Mouse (Mus musculus) gastrocnemius, postnatal 4 days (tissue): ENCODE results near the gene Klf5. TPM values are rescaled to one million over a fixed set of nuclear protein-coding genes. Genes with fewer than 3 reads are reported as not detected.
A peak's percentile ranks its signal among the peaks of the same experiment; 100 is the strongest.

Source experiments
- DNase-seq, 2 experiments: peaks; one replicate each; pipeline ENCODE4 v3.0.0; 2021 to 2022; ENCODE audit warnings: low spot score in 2 of 2, mixed read lengths in 2 of 2
- long read RNA-seq, 2 experiments: library from polyadenylated mRNA; stranded (forward); transcript quantifications; one replicate each; pipeline ENCODE4 v2.0.0; 2021
- total RNA-seq, 2 experiments: library from RNA; stranded (reverse); gene quantifications; 2 replicates each; pipeline ENCODE4 v1.2.3; 2021

The Klf5 gene
- total RNA-seq = 10 to 100 TPM; 20.0 to 23.8 TPM
- long read RNA-seq, experiment 1, transcript Klf5-201 (4 exons, 3,352 nt) = major isoform, 53 of 58 reads
- long read RNA-seq, experiment 1, partial matches to known transcripts = 1 of 58 reads
- long read RNA-seq, experiment 1, other reads (novel, unspliced or antisense) = 4 of 58 reads
- long read RNA-seq, experiment 2, transcript Klf5-201 (4 exons, 3,352 nt) = major isoform, 45 of 50 reads
- long read RNA-seq, experiment 2, partial matches to known transcripts = 2 of 50 reads
- long read RNA-seq, experiment 2, other reads (novel, unspliced or antisense) = 2 of 50 reads

DNA sequence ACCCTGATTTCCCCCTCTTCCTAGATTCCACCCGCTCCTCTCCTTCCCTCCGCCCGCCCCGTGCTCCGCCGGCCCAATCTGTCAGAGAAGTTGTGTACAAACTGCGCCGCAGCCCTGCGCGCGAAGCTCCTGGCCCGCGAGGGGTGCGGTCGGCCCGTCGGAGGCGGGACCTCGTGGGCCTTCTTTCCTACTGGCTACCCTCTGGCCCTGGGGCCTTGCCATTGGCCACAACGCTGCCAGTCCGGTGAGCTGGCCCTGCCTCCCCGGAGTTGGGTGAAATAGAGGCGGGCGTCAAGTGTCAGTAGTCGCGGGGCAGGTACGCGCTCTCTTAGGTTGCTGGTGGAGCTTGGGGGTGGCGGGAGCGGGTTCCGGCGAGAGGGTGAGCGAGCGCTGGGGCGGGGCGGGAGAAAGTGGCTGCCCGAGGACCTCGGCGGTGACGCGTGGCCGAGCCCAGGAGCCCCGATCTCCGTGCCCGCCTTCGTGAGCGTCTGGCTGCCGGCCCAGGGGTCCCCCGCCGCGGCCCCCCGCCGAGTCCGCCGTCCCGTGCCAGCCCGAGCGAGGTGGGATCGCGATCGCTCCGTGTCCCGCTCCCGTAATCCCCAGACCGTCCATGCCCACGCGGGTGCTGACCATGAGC, at the start of gene Klf5:
Gene Klf5, plus strand, starts transcription at position 307 of the 637 bp plus-strand sequence.
- DNase-seq = peak; percentile 90 to 92

DNA sequence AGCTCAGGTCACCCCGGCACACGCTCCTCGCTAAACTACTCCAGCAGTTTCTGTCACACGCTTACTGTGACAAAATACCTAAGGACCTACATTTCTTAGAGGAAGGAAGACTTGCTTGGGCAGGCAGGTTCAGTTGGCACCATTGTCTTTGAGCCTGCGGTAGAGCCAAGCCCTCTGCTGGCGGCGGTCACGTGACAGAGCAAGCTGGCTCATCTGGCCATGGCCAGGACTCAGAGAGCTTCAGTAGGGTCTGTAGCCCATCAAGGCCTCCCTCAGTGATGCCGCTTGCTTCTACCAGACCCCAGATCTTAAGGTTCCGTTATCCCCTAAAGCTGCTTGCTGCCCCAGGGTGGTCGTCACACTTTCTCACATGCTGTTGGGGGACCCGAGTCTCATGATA, 36.5 kb upstream of the Klf5 start:
- DNase-seq = no peak

DNA sequence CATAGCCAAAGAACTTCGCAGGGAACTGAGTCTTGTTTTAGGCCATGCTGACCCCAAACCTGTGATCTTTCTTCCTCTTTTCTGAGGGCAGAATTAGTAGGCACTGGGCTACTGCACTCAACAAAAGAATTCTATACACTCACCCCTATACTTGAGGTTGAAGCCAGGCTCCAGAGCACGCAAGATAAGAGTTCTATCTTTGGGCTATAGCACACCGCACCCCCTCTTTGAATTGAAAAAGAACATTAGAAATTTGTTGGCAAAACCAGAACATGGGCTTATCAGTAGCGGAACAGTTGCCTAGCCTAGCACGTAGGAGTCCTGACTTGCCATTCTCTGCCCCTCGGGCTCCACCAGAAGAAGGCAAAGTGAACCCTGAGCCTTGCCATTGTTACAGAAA, 34.7 kb upstream of the Klf5 start:
- DNase-seq = no peak

DNA sequence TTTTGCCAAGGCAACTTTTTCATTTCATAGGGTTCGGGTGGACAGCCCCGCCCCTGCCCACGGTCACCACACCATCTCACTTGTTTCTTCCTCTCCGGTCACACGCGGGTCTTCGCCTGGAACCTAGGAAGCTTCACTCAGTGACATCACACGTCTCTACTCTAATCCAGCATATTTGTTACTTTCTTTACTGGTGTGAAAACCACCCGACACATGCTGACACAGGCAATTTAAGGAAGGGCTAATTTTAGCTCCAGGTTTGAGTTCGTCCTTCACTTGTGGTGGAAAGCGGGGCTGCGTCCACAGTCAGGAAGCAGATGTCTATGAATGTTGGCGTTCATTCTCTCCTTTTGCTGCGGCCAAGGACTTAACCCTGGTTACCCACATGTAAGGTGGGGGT, 32.7 kb upstream of the Klf5 start:
- DNase-seq = no peak

DNA sequence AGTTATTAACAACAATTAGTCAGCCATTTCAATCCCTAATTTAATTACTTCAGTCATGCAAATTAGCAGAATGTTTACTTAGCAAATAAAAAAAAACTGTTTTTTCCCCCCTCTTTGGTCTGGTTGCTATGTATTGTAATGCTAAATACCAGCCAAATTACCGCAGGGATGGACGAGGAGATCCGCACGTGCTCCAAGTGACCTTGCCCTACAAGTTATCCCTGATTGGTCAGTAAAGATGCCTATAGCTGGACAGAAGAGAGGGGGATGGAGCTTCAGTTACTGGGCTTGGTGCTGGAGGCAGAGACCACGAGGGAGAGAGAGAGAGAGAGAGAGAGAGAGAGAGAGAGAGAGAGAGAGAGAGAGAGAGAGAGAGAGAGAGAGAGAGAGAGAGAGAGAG, 31.7 kb upstream of the Klf5 start:
- no peak for DNase-seq

DNA sequence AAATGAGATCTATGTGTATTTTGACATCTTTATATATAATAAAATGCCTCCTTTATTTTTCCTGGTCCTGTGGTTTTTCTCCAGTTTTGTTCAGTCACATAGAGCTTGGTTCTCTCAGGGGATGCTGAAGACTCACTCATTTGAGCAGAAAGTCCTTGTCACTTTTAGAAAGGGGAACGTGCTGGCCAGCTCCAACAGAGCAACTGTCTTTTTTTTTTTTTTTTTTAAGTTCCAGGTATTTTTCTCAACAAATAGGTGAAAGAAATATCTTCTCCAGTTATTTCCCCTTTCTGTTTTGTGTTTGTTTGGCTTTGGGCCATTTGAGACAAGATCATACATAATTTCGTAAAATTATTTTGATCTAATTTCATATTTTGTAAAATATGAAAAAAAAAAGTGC, 24.4 kb upstream of the Klf5 start:
- no peak for DNase-seq

DNA sequence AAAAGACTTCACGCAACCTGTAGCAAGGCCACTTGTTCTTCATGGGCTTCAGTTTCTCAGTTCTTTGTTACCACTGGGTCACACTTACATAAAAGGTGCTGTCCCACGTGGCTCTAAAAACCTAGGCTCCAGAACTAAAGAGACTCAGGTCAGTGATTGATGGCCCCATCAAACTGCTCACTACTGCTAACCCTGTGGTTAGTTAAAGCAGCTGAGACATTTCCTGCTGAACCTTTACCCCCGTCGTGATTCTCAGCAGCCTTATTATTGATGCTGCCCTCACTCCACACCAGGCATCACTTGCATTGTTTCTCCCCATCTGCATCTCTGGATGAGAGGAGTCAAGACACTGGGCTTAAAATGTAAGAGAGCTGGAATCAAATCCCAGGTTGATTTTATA, 22.7 kb upstream of the Klf5 start:
- no peak for DNase-seq

DNA sequence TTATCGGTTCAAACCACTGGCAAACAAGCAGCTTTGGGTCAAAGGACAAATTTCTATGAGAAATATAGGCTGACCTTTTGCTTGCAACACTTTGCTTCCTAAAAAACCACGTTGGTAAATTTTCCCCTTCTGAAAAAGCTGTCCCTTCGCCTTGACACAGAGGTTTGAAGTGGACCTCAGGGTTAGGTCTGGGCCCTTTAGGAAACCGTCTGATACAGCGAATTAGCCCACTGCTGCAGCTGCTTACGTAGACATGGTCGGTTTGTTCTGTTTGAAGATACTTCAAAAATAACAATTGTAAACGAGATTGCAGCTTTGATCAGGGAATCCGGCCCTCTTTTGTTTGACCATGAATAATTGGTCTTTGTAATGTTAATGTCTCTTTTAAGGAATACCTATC, 20.2 kb upstream of the Klf5 start:
- DNase-seq = no peak

DNA sequence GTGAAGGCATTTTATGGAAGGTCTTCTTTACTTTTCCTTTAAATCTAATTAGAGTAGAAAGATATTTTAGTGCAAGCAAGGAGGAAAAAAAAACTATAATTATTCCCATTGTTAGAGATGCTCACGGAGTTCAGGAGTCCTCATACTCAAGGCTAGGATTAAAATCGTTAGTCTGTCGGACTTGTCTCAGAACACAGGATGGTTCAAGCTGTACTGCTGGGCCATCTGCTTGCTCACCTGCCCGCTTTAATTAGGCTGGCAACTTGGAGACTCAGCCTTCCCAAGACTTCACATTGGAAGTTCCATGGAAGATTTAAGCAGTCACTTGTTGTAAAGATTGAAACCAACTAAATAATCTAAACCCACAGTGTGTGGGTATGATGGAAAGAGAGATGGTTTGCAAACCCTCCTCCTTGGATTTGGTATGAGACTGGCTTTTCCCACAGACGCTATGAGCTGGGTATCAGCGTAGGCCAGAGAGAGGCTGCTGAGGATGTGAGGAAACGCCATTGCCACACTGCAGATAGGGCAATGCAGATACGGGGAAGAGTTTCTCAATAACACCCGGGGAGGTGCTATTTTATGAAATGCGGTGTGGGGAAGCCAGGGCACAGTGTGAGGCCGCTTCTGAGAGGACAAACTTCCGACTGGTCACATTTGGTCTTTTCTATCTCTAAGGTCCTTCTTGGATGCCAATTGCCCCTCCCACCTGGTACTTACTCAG, 19.6 kb upstream of the Klf5 start:
- DNase-seq = no peak

DNA sequence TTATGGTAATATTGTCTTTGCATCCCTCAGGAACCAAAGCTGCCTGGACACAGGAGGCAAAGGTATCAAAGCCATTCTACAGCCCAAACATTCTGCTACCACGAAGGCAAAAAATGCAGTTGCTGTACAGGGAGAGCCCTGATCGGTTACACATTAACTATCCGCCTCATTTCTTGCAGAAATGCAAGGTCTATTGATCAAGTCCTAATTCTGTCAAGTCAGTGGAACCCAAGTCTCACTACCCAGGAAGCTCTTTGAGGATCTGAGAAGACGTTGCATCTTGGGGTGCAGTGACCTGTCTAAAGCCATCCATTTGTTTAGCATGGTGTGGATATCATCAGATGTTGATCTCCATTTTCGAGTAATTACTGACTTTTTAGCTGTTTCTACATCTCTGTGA, 18.1 kb upstream of the Klf5 start:
- no peak for DNase-seq

DNA sequence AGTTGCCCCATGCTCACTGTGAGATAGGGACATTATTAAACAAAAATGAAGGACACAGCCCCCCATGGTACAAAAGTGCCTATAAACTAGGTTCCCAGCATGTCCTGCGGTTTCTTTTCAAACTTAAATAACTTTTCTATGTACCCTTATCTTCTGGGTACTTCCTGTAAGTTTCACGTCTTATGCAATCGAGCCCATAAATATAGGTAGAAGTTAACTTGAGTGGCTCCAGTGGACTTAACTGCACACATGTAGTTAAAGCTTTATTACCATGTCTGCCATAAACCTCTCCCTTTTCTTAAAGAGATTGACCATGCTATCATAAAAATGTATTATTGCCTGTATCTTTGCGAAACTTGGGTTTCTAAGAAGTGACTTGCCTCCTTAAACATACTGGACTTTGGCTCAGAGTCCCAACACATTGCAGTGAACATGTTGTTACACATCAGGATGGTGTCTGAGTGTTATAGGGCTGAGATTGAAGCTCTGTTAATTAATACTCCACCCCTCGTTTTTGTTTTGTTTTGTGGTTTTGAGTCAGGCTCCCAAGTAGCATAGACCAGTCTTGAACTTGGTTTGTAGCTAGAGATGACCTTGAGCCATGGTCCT, 17.6 kb upstream of the Klf5 start:
- DNase-seq = no peak

DNA sequence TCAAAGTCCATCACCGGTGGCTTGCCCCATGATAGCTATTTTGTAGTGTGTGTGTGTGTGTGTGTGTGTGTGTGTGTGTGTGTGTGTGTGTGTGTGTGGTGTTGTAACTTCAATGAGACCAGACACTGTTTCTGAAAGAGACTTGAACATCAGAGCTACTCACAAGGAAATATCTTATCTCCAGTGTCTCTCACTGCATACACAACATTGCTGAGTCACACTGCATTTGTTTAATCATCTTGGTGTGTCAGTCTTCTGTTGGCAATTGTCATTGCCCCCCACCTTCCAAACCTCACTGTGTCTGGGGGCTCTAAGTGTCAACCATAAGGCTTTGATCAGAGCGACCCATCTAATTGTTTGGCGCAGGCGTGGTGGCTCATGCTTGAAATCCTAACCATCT, 13.0 kb upstream of the Klf5 start:
- DNase-seq = no peak

DNA sequence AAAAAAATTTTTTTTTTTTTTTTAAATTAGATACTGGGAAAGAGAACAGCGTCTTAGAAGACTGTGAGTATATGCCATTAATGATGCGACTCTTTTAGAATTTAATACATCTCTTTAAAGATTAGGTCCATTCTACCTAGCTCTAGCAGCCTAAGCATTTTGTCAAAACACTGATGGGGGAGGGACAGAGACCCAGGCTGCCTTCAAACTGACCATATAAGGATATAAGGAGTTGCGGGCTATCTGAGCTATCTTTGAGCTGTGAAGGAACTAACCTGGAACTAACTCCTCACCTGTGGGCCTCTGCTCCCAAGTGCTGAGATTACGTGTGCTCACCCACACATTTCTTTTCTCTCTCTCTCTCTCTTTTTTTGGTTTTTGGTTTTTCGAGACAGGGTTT, 6.3 kb upstream of the Klf5 start:
- no peak for DNase-seq

DNA sequence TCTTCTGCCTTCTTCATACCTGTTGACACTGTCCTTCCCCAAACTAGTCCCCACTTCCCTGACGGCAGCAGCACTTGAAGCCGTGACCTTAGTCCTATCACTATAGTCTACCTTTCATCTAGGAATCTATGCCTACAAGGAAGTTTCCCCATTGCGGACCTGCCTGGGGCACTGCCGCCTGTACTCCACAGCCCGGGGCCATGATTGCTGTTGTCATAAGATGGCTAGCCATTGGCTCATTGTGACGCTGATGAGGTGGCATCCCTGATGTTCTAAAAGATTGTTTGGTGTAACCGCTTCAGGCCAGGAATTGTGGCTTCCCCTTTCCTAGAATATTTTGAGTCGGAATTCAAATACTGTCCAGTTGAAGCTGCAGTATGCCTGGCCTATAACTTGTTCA, 4.1 kb upstream of the Klf5 start:
- no peak for DNase-seq

DNA sequence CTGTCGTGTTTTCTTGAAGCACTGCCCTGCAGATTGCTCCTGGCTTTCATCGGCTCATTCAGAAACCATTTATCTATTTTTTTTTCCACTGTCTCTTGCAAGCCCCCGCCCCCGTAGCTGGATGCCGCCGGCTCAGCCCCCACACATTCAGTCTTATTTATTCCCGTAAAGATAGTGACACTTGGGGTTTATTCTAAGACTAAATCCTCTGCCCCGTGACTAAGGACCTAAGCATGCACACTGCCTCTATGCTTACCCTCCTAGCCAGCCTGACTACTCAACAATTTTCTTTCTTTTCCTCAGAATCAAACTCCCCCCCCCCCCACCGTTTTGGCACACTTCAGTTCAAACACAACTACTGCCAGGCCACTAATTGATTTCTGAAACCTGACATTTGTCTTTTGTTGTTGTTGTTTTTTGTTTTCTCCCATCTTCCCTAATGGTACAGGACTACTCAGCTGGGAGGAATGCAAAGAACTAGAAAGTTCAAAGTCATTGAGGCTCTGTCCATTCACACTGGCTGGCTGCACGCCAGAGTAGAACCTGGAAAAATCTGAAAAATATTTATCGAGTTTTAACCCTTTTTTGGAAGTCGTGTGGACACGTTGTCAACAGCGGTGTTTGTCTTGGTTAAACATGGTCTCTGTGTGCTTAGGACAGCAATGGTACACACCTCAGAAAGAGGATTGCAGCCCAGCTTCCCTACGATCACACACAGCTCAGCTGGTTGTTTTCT, 2.7 kb upstream of the Klf5 start:
- no peak for DNase-seq

DNA sequence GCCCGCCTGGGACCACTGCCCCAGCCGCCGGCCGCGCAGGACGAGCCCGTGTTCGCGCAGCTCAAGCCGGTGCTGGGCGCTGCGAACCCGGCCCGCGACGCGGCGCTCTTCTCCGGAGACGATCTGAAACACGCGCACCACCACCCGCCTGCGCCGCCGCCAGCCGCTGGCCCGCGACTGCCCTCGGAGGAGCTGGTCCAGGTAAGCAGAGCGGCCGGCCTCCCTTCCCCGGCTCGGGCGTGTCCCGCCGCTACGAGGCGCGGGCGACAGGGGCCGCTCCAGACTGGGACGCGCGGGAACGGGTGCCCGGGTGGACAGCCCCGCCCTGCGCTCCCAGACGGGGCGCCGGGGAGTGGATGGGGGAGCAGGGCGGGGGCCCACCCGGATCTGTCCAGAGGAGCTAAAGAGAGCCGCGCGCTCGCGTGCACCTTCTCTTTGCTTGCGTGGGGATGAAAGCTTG, 561 bp downstream of the Klf5 start:
- DNase-seq = peak; percentile 52 to 61

DNA sequence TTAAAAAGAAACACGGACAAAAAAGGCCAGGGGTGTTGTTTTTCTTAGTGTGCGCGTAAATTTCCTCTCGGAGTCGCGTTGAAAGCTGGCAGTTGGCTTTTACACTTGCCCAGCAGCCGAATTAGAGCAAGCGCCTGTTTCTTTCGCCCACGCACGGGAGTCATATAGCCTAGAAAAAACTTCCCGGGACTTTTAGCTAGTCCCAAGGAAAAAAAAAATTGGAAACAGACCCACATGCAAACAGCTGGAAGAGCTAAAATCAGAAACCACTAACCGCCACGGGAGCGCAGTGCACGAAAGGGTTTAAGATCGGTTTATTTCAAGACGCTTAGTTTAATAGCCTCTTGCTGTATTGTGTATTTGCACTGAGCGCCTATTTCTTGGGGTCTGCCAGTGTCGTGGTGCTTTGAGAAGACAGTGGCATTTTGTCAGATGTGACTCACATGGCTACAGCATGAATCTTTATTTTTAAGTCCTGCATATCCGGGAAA, 1.3 kb downstream of the Klf5 start:
- DNase-seq = peak in 1 of 2 experiments; percentile 18

DNA sequence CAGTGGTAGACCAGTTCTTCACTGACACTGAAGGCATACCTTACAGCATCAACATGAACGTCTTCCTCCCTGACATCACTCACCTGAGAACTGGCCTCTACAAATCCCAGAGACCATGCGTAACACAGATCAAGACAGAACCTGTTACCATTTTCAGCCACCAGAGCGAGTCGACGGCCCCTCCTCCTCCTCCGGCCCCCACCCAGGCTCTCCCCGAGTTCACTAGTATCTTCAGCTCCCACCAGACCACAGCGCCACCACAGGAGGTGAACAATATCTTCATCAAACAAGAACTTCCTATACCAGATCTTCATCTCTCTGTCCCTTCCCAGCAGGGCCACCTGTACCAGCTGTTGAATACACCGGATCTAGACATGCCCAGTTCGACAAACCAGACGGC, 3.0 kb downstream of the Klf5 start:
- no peak for DNase-seq

DNA sequence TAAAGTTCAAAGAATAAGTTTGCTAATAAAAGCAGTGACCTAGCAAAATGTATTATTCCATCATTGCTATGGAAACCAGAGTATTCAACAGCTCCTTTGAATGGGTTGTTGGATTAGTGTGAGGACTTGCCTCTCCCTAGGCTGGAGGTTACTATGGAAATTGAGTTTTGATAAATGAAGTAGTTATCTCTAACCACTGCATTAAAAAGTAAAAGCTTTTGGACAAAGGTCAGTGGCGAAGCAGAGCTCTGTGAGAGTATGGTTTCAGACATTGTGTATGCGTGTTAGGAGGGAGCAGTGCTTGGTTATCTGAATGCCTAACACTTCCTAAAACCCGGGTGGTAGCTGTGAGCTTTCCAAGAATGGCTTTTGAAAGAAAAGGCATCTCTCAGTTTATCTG, 5.9 kb downstream of the Klf5 start:
- no peak for DNase-seq

DNA sequence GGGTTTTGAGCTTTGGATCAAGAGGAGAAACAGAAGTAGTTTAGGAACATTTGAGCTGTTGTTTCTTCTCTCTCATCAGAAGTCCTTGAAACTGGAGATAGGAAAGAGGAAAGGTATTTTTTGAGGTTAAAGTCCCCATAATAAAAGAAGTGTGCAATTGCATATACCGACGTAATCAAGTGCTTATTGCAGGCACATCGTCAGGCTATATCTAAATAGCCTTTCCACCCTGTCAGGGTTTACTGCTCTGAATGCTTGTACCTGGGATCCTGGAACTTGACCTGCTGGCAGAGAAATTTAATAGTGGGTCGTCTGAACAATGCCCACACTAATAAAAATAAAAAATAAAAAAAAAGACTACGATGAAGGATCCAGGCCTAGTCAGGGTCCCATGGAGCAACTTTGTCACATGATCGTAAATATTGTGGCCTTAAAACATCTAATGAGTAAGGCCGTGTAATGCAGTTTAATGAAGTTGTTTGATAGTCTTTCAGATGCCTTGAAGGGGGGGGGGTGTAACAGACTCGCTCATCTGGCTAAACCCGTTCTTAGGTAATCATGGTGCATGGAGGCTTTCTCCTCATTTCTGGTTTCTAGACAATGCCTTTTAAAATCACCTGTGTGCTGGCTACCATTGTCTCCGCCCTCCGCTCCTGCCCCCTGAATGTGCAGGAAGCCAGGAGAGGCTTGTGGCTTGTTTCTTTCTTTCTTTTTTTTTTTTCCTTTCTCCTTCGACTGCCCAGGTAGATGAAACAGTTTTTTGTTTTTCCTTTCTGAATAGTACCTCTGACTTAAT, 6.7 kb downstream of the Klf5 start:
- DNase-seq = no peak
